Mouse (Mus musculus): ENCODE measurements at regions not wholly inside any gene's neighbourhood (a gene's known extent, or its start where the extent isn't known, plus 50 kb on each side); places are given as distances from the start of the nearest gene placed in this dataset.

DNA sequence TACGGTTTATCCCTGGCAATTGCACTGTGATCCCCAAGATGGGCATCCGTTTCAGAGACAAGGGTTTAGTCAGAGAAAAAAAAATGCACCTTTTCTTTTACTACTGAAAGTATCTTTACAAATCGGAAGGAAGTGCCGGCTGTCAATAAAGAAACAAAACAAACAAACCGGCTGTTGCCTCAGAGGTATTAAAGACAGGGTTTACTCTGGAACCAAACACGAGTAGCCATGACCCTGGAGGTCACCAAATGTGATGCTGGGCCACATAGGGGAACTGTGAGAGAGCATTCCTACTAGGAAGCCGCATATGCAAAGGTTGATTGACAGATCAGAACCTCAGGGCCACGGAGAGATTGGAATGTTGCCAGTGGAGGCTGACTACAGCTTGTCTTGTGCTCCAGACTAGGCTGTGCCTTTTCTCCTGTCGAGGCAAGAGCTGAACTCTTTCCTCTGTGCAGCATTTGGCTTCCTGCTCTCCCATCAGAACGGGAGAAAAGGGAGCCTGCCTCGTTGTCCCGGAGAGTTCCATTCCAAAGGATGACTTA lies 643.8 kb upstream of the Tmem132c start:
- TF ChIP-seq CTCF (IDR thresholded peaks at IDR 0.05; ENCODE audit: low read depth) (no peak), EP300 (IDR thresholded peaks at IDR 0.05; ENCODE audit: low read depth) (no peak)
